Mouse (Mus musculus): Measurements from ENCODE around the gene Slc28a3. TPM values are rescaled to one million over a fixed set of nuclear protein-coding genes. Genes with fewer than 3 reads are reported as not detected.
A peak's percentile ranks its signal among the peaks of the same experiment; 100 is the strongest.

The Slc28a3 gene
- total and polyA plus RNA-seq, 3 experiments: 0.33 TPM; not detected in 2

GRCm38 (mm10) chr13:58542601-58543041 lies 68.1 kb downstream of the Slc28a3 start:
- DNase-seq (ENCODE audit: low spot score) (peak; percentile 50), ATAC-seq (ENCODE audit: extremely low read depth, insufficient number of reproducible peaks, low FRiP score, poor library complexity, severe bottlenecking) (no peak)
- TF ChIP-seq CTCF (IDR thresholded peaks at IDR 0.05; ENCODE audit: low read depth, low read length) (no peak), GATA1 (IDR thresholded peaks at IDR 0.05; ENCODE audit: borderline replicate concordance, low read length) (no peak), POLR2AphosphoS5 (IDR thresholded peaks at IDR 0.05; ENCODE audit: insufficient replicate concordance, low read depth, low read length) (no peak)
- H3K4me1 ChIP-seq (ENCODE audit: insufficient read depth, low read depth, low read length): peaks cover 76% of the 10 kb centered on the region
- H3K27me3 ChIP-seq (ENCODE audit: insufficient read depth, low read length): no peaks in the 10 kb centered on the region
- H3K4me3 ChIP-seq (ENCODE audit: low read depth, low read length): peak overlapping the region; percentile 51; the same call in 1 of the 2 replicates
- peaks cover 24% of the 10 kb centered on the region for H3K36me3 ChIP-seq (replicated peaks)
- no peaks in the 10 kb centered on the region for H3K9me3 ChIP-seq (replicated peaks)

GRCm38 (mm10) chr13:58542167-58542566 lies 68.5 kb downstream of the Slc28a3 start:
- H3K4me1 ChIP-seq (ENCODE audit: insufficient read depth, low read depth, low read length): peaks cover 81% of the 10 kb centered on the region
- TF ChIP-seq GATA2 (IDR thresholded peaks at IDR 0.05; ENCODE audit: borderline replicate concordance, low read depth, low read length) (no peak), CTCF (IDR thresholded peaks at IDR 0.05; ENCODE audit: low read depth, low read length) (no peak), TAL1 (conservative IDR thresholded peaks at IDR 0.05; ENCODE audit: low read depth, low read length) (no peak), GATA1 (IDR thresholded peaks at IDR 0.05; ENCODE audit: borderline replicate concordance, low read length) (no peak), POLR2AphosphoS5 (IDR thresholded peaks at IDR 0.05; ENCODE audit: insufficient replicate concordance, low read depth, low read length) (no peak)
- no peak for ATAC-seq (ENCODE audit: extremely low read depth, insufficient number of reproducible peaks, low FRiP score, poor library complexity, severe bottlenecking)

GRCm38 (mm10) chr13:58541620-58542019 lies 69.1 kb downstream of the Slc28a3 start:
- Histone ChIP-seq H3K9me3 (replicated peaks) (no peaks in the 10 kb centered on the region), H3K4me3 (ENCODE audit: low read depth, low read length) (no peak overlapping the region), H3K4me1 (ENCODE audit: insufficient read depth, low read depth, low read length) (peaks cover 86% of the 10 kb centered on the region), H3K36me3 (replicated peaks) (peaks cover 27% of the 10 kb centered on the region), H3K27me3 (ENCODE audit: insufficient read depth, low read length) (no peaks in the 10 kb centered on the region)
- DNase-seq (ENCODE audit: low spot score) (no peak), ATAC-seq (ENCODE audit: extremely low read depth, insufficient number of reproducible peaks, low FRiP score, poor library complexity, severe bottlenecking) (no peak)
- no peak for TF ChIP-seq TAL1 (conservative IDR thresholded peaks at IDR 0.05; ENCODE audit: low read depth, low read length)
- no peak for TF ChIP-seq POLR2AphosphoS5 (IDR thresholded peaks at IDR 0.05; ENCODE audit: insufficient replicate concordance, low read depth, low read length)
- no peak for TF ChIP-seq CTCF (IDR thresholded peaks at IDR 0.05; ENCODE audit: low read depth, low read length)
- no peak for TF ChIP-seq GATA2 (IDR thresholded peaks at IDR 0.05; ENCODE audit: borderline replicate concordance, low read depth, low read length)

More at GRCm38 (mm10) chr13:58542167-58542566, 68.5 kb downstream of the Slc28a3 start:
- Histone ChIP-seq H3K27me3 (ENCODE audit: insufficient read depth, low read length) (no peaks in the 10 kb centered on the region), H3K4me3 (ENCODE audit: low read depth, low read length) (no peak overlapping the region; the same call in 1 of the 2 replicates), H3K36me3 (replicated peaks) (peaks cover 24% of the 10 kb centered on the region), H3K9me3 (replicated peaks) (no peaks in the 10 kb centered on the region)
- DNase-seq (ENCODE audit: low spot score): no peak

GRCm38 (mm10) chr13:58538966-58539365 lies 71.7 kb downstream of the Slc28a3 start:
- Histone ChIP-seq H3K4me3 (ENCODE audit: low read depth, low read length) (no peak overlapping the region), H3K9me3 (replicated peaks) (no peaks in the 10 kb centered on the region), H3K4me1 (ENCODE audit: insufficient read depth, low read depth, low read length) (peaks cover 94% of the 10 kb centered on the region), H3K36me3 (replicated peaks) (peaks cover 20% of the 10 kb centered on the region), H3K27me3 (ENCODE audit: insufficient read depth, low read length) (no peaks in the 10 kb centered on the region)
- DNase-seq (ENCODE audit: low spot score): no peak
- no peak for ATAC-seq (ENCODE audit: extremely low read depth, insufficient number of reproducible peaks, low FRiP score, poor library complexity, severe bottlenecking)
- TF ChIP-seq CTCF (IDR thresholded peaks at IDR 0.05; ENCODE audit: low read depth, low read length) (no peak), GATA2 (IDR thresholded peaks at IDR 0.05; ENCODE audit: borderline replicate concordance, low read depth, low read length) (no peak), POLR2AphosphoS5 (IDR thresholded peaks at IDR 0.05; ENCODE audit: insufficient replicate concordance, low read depth, low read length) (no peak), TAL1 (conservative IDR thresholded peaks at IDR 0.05; ENCODE audit: low read depth, low read length) (no peak)

GRCm38 (mm10) chr13:58538366-58538765 lies 72.3 kb downstream of the Slc28a3 start:
- H3K4me3 ChIP-seq (ENCODE audit: low read depth, low read length): peak overlapping the region; percentile 6; the same call in 1 of the 2 replicates
- no peaks in the 10 kb centered on the region for H3K9me3 ChIP-seq (replicated peaks)
- no peaks in the 10 kb centered on the region for H3K27me3 ChIP-seq (ENCODE audit: insufficient read depth, low read length)
- no peak for DNase-seq (ENCODE audit: low spot score)
- H3K36me3 ChIP-seq (replicated peaks): peaks cover 20% of the 10 kb centered on the region
- peaks cover 90% of the 10 kb centered on the region for H3K4me1 ChIP-seq (ENCODE audit: insufficient read depth, low read depth, low read length)
- no peak for ATAC-seq (ENCODE audit: extremely low read depth, insufficient number of reproducible peaks, low FRiP score, poor library complexity, severe bottlenecking)
- TF ChIP-seq GATA1 (IDR thresholded peaks at IDR 0.05; ENCODE audit: borderline replicate concordance, low read length) (no peak), CTCF (IDR thresholded peaks at IDR 0.05; ENCODE audit: low read depth, low read length) (no peak), GATA2 (IDR thresholded peaks at IDR 0.05; ENCODE audit: borderline replicate concordance, low read depth, low read length) (no peak), POLR2AphosphoS5 (IDR thresholded peaks at IDR 0.05; ENCODE audit: insufficient replicate concordance, low read depth, low read length) (no peak), TAL1 (conservative IDR thresholded peaks at IDR 0.05; ENCODE audit: low read depth, low read length) (no peak)

- ATAC-seq (ENCODE audit: extremely low read depth, insufficient number of reproducible peaks, low FRiP score, poor library complexity, severe bottlenecking) (peak; percentile 83), DNase-seq (ENCODE audit: low spot score) (peak; percentile 75)
- peaks cover 22% of the 10 kb centered on the region for H3K36me3 ChIP-seq (replicated peaks)
- TF ChIP-seq TAL1 (conservative IDR thresholded peaks at IDR 0.05; ENCODE audit: low read depth, low read length) (no peak), POLR2AphosphoS5 (IDR thresholded peaks at IDR 0.05; ENCODE audit: insufficient replicate concordance, low read depth, low read length) (no peak), GATA2 (IDR thresholded peaks at IDR 0.05; ENCODE audit: borderline replicate concordance, low read depth, low read length) (no peak), CTCF (IDR thresholded peaks at IDR 0.05; ENCODE audit: low read depth, low read length) (no peak), GATA1 (IDR thresholded peaks at IDR 0.05; ENCODE audit: borderline replicate concordance, low read length) (no peak)
- H3K4me1 ChIP-seq (ENCODE audit: insufficient read depth, low read depth, low read length): peaks cover 85% of the 10 kb centered on the region
- peak overlapping the region; percentile 44; the same call in 1 of the 2 replicates for H3K4me3 ChIP-seq (ENCODE audit: low read depth, low read length)
- H3K9me3 ChIP-seq (replicated peaks): no peaks in the 10 kb centered on the region
- H3K27me3 ChIP-seq (ENCODE audit: insufficient read depth, low read length): no peaks in the 10 kb centered on the region
These were observed 72.8 kb downstream of the Slc28a3 start for GRCm38 (mm10) chr13:58537916-58538233.

Data from G1E (cell line).